Mouse (Mus musculus) liver, embryonic 15.5 days (tissue): ENCODE measurements around the gene Cluap1. TPM values are rescaled to one million over a fixed set of nuclear protein-coding genes. Genes with fewer than 3 reads are reported as not detected.

Source experiments
- ATAC-seq: fragments of 200-750 bp; cut with Nextera tagmentation; 2 replicates; pipeline ENCODE4 v1.8.0; 2017; ENCODE audit warnings: moderate number of reproducible peaks, mild to moderate bottlenecking, moderate library complexity; ENCODE audit not compliant: insufficient read depth
- H3K27ac ChIP-seq: fragments of 300-500 bp; sonication (generic); replicated peaks from 2 replicates; pipeline ENCODE4 v1.5.1; 2015; ENCODE audit warnings: mild to moderate bottlenecking, inconsistent platforms
- H3K27me3 ChIP-seq: fragments of 300-500 bp; sonication (generic); 2 replicates; pipeline ENCODE4 v1.6.1; 2015; ENCODE audit warnings: mild to moderate bottlenecking, inconsistent platforms
- H3K36me3 ChIP-seq: fragments of 300-500 bp; sonication (generic); replicated peaks from 2 replicates; pipeline ENCODE4 v1.6.1; 2015; ENCODE audit warnings: moderate library complexity, mild to moderate bottlenecking, inconsistent platforms
- H3K4me1 ChIP-seq: fragments of 300-500 bp; sonication (generic); replicated peaks from 2 replicates; pipeline ENCODE4 v1.6.1; 2015; ENCODE audit warnings: inconsistent platforms
- H3K4me2 ChIP-seq: fragments of 300-500 bp; sonication (generic); 2 replicates; pipeline ENCODE4 v1.6.1; 2015; ENCODE audit warnings: moderate library complexity, mild to moderate bottlenecking, inconsistent platforms
- H3K4me3 ChIP-seq: fragments of 300-500 bp; sonication (generic); replicated peaks from 2 replicates; pipeline ENCODE4 v1.5.1; 2015; ENCODE audit warnings: mild to moderate bottlenecking, inconsistent platforms
- H3K9ac ChIP-seq: fragments of 300-500 bp; sonication (generic); 2 replicates; pipeline ENCODE4 v1.6.1; 2015; ENCODE audit warnings: moderate library complexity, mild to moderate bottlenecking, inconsistent platforms
- H3K9me3 ChIP-seq: fragments of 300-500 bp; sonication (generic); replicated peaks from 2 replicates; pipeline ENCODE4 v1.6.1; 2016; ENCODE audit warnings: inconsistent platforms
- WGBS: fragments of 180-500 bp; shearing (Covaris S2); methylation state at CpG from one replicate; pipeline ENCODE4 v1.1.7; 2015; ENCODE audit warnings: mixed read lengths; ENCODE audit not compliant: insufficient replicate concordance; 5-methylcytosine and 5-hydroxymethylcytosine counted together
- microRNA-seq: library from miRNA; unstranded; fragments of <30 nt; microRNA quantifications from one replicate; pipeline ENCODE4, GENCODE M21; 2016
- polyA plus RNA-seq: library from polyadenylated mRNA; unstranded; fragments of >200 nt; fragmentation: Nextera tagmentation; extraction: Ambion mirVana; gene quantifications from 2 replicates; pipeline ENCODE4 v1.2.1, GENCODE M21; 2015

The Cluap1 gene
- polyA plus RNA-seq, 1 experiment from 2014 or later = 6.4 TPM

GRCm38 (mm10) chr16:3988410-3988809 lies 79.8 kb downstream of the Cluap1 start:
- no peak overlapping the region for H3K4me3 ChIP-seq
- H3K4me2 ChIP-seq = no peak overlapping the region
- no peak overlapping the region for H3K9ac ChIP-seq
- peaks cover 98% of the 10 kb centered on the region for H3K36me3 ChIP-seq
- no peaks in the 10 kb centered on the region for H3K9me3 ChIP-seq
- H3K27ac ChIP-seq = no peak overlapping the region
- no peak for ATAC-seq
- no peaks in the 10 kb centered on the region for H3K4me1 ChIP-seq
- 40% methylated on average over 4 of the region's 4 CpGs for WGBS
- no peaks in the 10 kb centered on the region for H3K27me3 ChIP-seq

Small RNA genes within 50 kb of the gene (microRNA-seq; reads per million reads assigned to microRNA genes)
- not detected for gene Gm23493

Other genes starting within 250 kb of the Cluap1 start
- 0.41 and 0.46 TPM in 2 replicates for gene Mefv, start 190.7 kb upstream of the Cluap1 start, polyA plus RNA-seq
- gene Zfp263, start 164.7 kb upstream of the Cluap1 start, polyA plus RNA-seq = 12.3 and 14.6 TPM in 2 replicates
- not detected in 2 replicates for gene Olfr15, start 77.9 kb upstream of the Cluap1 start, polyA plus RNA-seq
- 0.24 and 0.48 TPM in 2 replicates for gene Zfp174, start 61.5 kb upstream of the Cluap1 start, polyA plus RNA-seq
- gene Naa60, start 36.4 kb upstream of the Cluap1 start, polyA plus RNA-seq = 21.9 and 24.3 TPM in 2 replicates
- gene Zfp597, start 24.2 kb upstream of the Cluap1 start, polyA plus RNA-seq = 2.1 and 2.2 TPM in 2 replicates
- gene Gm20695, start 24.2 kb upstream of the Cluap1 start, polyA plus RNA-seq = 0.43 and 0.46 TPM in 2 replicates
- gene 1700037C18Rik, start 112 bp upstream of the Cluap1 start, polyA plus RNA-seq = 2.0 and 2.7 TPM in 2 replicates
- gene Nlrc3, start 67.8 kb downstream of the Cluap1 start, polyA plus RNA-seq = 0.18 and 0.31 TPM in 2 replicates
- 6.3 and 7.6 TPM in 2 replicates for gene Slx4, start 95.0 kb downstream of the Cluap1 start, polyA plus RNA-seq
- gene Dnase1, start 128.1 kb downstream of the Cluap1 start, polyA plus RNA-seq = 0.88 and 1.0 TPM in 2 replicates
- gene Trap1, start 169.0 kb downstream of the Cluap1 start, polyA plus RNA-seq = 75.6 and 81.1 TPM in 2 replicates